Mouse (Mus musculus) liver, embryonic 14.5 days (tissue): Measurements from ENCODE around the gene Erp27. TPM values are rescaled to one million over a fixed set of nuclear protein-coding genes. Genes with fewer than 3 reads are reported as not detected.

Experiments used
- ATAC-seq: fragments of 200-750 bp; cut with Nextera tagmentation; 2 replicates; pipeline ENCODE4 v1.8.0; 2017; ENCODE audit warnings: moderate number of reproducible peaks, mild to moderate bottlenecking, moderate library complexity; ENCODE audit not compliant: insufficient read depth
- DNase-seq, 3 experiments: peaks; one replicate each; pipeline ENCODE4 v3.0.0-alpha.2; 2012 to 2013; ENCODE audit warnings: low read depth in 3 of 3, low spot score in 3 of 3
- H3K27ac ChIP-seq: fragments of 300-500 bp; sonication (generic); 2 replicates; pipeline ENCODE4 v1.5.1; 2014; ENCODE audit warnings: moderate library complexity, mild to moderate bottlenecking, control low read depth, inconsistent platforms
- H3K27me3 ChIP-seq: fragments of 300-500 bp; sonication (generic); 2 replicates; pipeline ENCODE4 v1.6.1; 2014; ENCODE audit warnings: mild to moderate bottlenecking, low read length, moderate library complexity; ENCODE audit not compliant: control insufficient read depth, insufficient read depth
- H3K36me3 ChIP-seq: fragments of 300-500 bp; sonication (generic); replicated peaks from 2 replicates; pipeline ENCODE4 v1.6.1; 2014; ENCODE audit warnings: low read depth; ENCODE audit not compliant: control insufficient read depth, insufficient read depth
- H3K4me1 ChIP-seq, 2 experiments: fragments of 200-500 bp in 1 of 2; fragments of 300-500 bp in 1 of 2; sonication (generic) in 1 of 2; replicated peaks; 2 replicates each; pipeline ENCODE4 v1.6.1; 2012 to 2014; ENCODE audit warnings: antibody characterized with exemption in 1 of 2, inconsistent platforms in 1 of 2, low read length in 1 of 2; ENCODE audit not compliant: control insufficient read depth in 2 of 2, insufficient read depth in 2 of 2
- H3K4me2 ChIP-seq: fragments of 300-500 bp; sonication (generic); 2 replicates; pipeline ENCODE4 v1.6.1; 2014; ENCODE audit warnings: low read depth, mild to moderate bottlenecking, control low read depth, moderate library complexity
- H3K4me3 ChIP-seq, 2 experiments: fragments of 200-500 bp in 1 of 2; fragments of 300-500 bp in 1 of 2; sonication (generic) in 1 of 2; 2 replicates each; pipeline ENCODE4 v1.5.1; 2012 to 2014; ENCODE audit warnings: low read depth in 2 of 2, low read length in 2 of 2, mild to moderate bottlenecking in 2 of 2, control low read depth in 1 of 2, inconsistent platforms in 1 of 2, moderate library complexity in 1 of 2; ENCODE audit not compliant: insufficient read depth in 1 of 2
- H3K9ac ChIP-seq: fragments of 300-500 bp; sonication (generic); replicated peaks from 2 replicates; pipeline ENCODE4 v1.6.1; 2014; ENCODE audit warnings: mild to moderate bottlenecking, control low read depth, moderate library complexity
- H3K9me3 ChIP-seq: fragments of 300-500 bp; sonication (generic); 2 replicates; pipeline ENCODE4 v1.6.1; 2016; ENCODE audit warnings: low read length, mixed read lengths; ENCODE audit not compliant: control insufficient read depth
- CTCF ChIP-seq: IDR thresholded peaks from 2 replicates; pipeline ENCODE4 v1.5.1; 2016; ENCODE audit warnings: antibody characterized with exemption, low read depth, control low read depth
- EP300 ChIP-seq: IDR thresholded peaks from 2 replicates; pipeline ENCODE4 v1.6.1; 2016; ENCODE audit warnings: antibody characterized with exemption, low read depth
- WGBS: fragments of 180-500 bp; shearing (Covaris S2); extraction: QIAGEN DNeasy Blood & Tissue Kit; methylation state at CpG from one replicate; pipeline ENCODE4 v1.1.7; 2014; ENCODE audit not compliant: insufficient replicate concordance; 5-methylcytosine and 5-hydroxymethylcytosine counted together
- polyA plus RNA-seq, 2 experiments: library from polyadenylated mRNA; depleted of rRNA in 1 of 2; stranded (reverse) in 1 of 2; unstranded in 1 of 2; fragments of >200 nt; fragmentation: Nextera tagmentation in 1 of 2; extraction: Ambion mirVana in 1 of 2; gene quantifications; 2 replicates each; pipeline versions ENCODE4 v1.2.1 to v1.2.3; 2012 to 2014

Gene Erp27
- polyA plus RNA-seq, 2 experiments = 0.08 to 0.09 TPM

GRCm38 (mm10) chr6:136927626-136928025, 5.6 kb upstream of the Erp27 start:
- Histone ChIP-seq H3K9me3 (no peaks in the 10 kb centered on the region), H3K9ac (no peak overlapping the region), H3K4me2 (no peak overlapping the region), H3K36me3 (no peaks in the 10 kb centered on the region), H3K27ac (no peak overlapping the region), H3K4me1 (peaks cover 13 to 15% of the 10 kb centered on the region in 2 experiments), H3K27me3 (no peaks in the 10 kb centered on the region), H3K4me3 (no peak overlapping the region)
- ATAC-seq = no peak
- DNase-seq = no peak
- TF ChIP-seq EP300 = no peak
- TF ChIP-seq CTCF = no peak
- WGBS = 75% methylated on average over 1 of the region's 1 CpGs

GRCm38 (mm10) chr6:136925049-136925448, 3.1 kb upstream of the Erp27 start:
- no peak for DNase-seq
- Histone ChIP-seq H3K27me3 (no peaks in the 10 kb centered on the region), H3K4me2 (no peak overlapping the region), H3K9ac (no peak overlapping the region), H3K4me1 (no peaks in the 10 kb centered on the region), H3K4me3 (no peak overlapping the region), H3K9me3 (no peaks in the 10 kb centered on the region), H3K36me3 (no peaks in the 10 kb centered on the region), H3K27ac (no peak overlapping the region)
- TF ChIP-seq EP300 = no peak
- no peak for TF ChIP-seq CTCF
- 55% methylated on average over 8 of the region's 8 CpGs for WGBS
- no peak for ATAC-seq

GRCm38 (mm10) chr6:136923532-136923931, 1.6 kb upstream of the Erp27 start, which contains the start of gene Pde6h:
Pde6h (plus strand) TSS chr6:136923832.
- H3K4me3 ChIP-seq = no peak within 1 kb of the TSS
- no peak within 1 kb of the TSS for H3K9ac ChIP-seq
- H3K27ac ChIP-seq = no peak within 1 kb of the TSS
- ATAC-seq = no peak
- H3K4me1 ChIP-seq = no peaks in the 10 kb centered on the region
- TF ChIP-seq CTCF (no peak), EP300 (no peak)
- no peak for DNase-seq
- H3K9me3 ChIP-seq = no peaks in the 10 kb centered on the region
- no peaks in the 10 kb centered on the region for H3K27me3 ChIP-seq
- H3K4me2 ChIP-seq = no peak within 1 kb of the TSS
- H3K36me3 ChIP-seq = no peaks in the 10 kb centered on the region
- 78% methylated on average over 8 of the region's 8 CpGs for WGBS

- Histone ChIP-seq H3K27me3 (no peaks in the 10 kb centered on the region), H3K4me1 (no peaks in the 10 kb centered on the region), H3K27ac (no peak overlapping the region), H3K36me3 (no peaks in the 10 kb centered on the region), H3K4me2 (no peak overlapping the region), H3K9me3 (no peaks in the 10 kb centered on the region), H3K9ac (no peak overlapping the region), H3K4me3 (no peak overlapping the region)
- TF ChIP-seq EP300 (no peak), CTCF (no peak)
- no peak for DNase-seq
- 74% methylated on average over 7 of the region's 7 CpGs for WGBS
- no peak for ATAC-seq
Observed at GRCm38 (mm10) chr6:136922871-136923270, 891 bp upstream of the Erp27 start.

GRCm38 (mm10) chr6:136921601-136922000, 379 bp downstream of the Erp27 start:
- TF ChIP-seq EP300 = no peak
- TF ChIP-seq CTCF = no peak
- Histone ChIP-seq H3K27ac (no peak overlapping the region), H3K27me3 (no peaks in the 10 kb centered on the region), H3K9ac (no peak overlapping the region), H3K4me1 (no peaks in the 10 kb centered on the region), H3K36me3 (no peaks in the 10 kb centered on the region), H3K9me3 (no peaks in the 10 kb centered on the region), H3K4me3 (no peak overlapping the region), H3K4me2 (no peak overlapping the region)
- no peak for DNase-seq
- 66% methylated on average over 7 of the region's 7 CpGs for WGBS
- no peak for ATAC-seq
